Mouse (Mus musculus): ENCODE data around the gene A930002H24Rik.

Gene A930002H24Rik

DNA sequence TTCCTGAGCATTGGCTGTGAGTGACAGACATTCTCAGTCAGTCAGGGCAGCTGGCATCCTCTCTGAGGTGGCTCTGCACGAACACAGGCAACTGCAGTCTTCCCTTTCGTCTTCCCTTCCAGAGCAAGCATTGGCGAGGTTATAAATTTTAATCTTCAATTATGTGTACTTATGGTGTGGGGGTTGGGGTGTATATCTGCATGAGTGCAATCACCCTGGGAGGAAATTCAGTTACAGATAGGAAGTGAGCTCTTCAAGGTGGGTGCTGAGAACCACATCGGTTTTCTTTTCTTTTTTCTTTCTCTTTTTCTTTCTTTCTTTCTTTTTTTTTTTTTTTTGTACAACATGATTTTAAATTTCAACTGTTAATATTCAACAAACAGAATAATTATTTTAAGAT is 32.0 kb downstream of the A930002H24Rik start:
- no peak for DNase-seq

GRCm38 (mm10) chr17:63828561-63829332 is 34.8 kb downstream of the A930002H24Rik start:
- DNase-seq: no peak

GRCm38 (mm10) chr17:63826767-63827166 is 36.8 kb downstream of the A930002H24Rik start:
- DNase-seq: no peak

DNA sequence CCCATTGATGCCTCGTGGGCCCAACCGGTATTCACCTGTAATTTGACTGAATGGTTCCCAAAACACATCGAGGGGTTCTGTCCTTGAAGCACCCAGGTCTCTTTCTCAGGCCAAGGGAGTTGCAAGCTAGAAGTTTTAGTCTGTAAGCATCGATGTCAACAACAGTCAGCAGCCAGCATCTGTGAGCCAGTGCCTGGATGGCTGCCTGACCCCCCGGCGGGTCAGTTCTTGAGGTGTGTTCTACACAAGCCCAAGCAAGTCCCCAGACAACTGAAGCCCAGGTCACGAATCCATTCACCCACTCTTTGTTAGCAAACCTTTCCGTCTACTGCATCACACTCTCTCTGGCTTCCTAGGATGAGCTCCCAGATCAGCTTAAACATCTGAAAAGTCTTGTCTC is 37.4 kb downstream of the A930002H24Rik start:
- DNase-seq: no peak

DNA sequence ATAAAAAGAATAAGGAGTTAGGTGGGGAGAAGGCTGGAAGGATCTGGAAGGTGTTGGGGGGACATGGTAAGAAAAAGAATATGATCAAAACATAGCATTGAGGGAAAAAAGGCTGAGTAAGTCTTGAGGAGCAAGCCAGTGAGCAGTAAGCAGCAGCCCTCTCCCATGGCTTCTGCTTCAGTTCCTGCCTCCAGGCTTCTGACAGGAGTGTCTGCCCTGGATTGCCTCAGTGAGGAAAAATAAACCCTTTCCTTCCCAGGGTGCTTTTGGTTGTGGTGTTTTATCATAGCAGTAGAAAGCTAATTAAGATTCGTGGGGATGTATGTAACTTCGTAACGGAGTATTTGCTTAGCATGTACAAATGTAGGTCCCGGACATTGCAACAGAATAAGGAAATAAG is 39.5 kb downstream of the A930002H24Rik start:
- DNase-seq: no peak

- DNase-seq: no peak
Observed at GRCm38 (mm10) chr17:63818444-63819027, 45.1 kb downstream of the A930002H24Rik start.

- DNase-seq: no peak
Observed at GRCm38 (mm10) chr17:63813552-63813951, 50.0 kb downstream of the A930002H24Rik start.

All from thymus, postnatal 14 days (tissue).